Mouse (Mus musculus): Measurements from ENCODE around the gene Atg10.

Gene Atg10

DNA sequence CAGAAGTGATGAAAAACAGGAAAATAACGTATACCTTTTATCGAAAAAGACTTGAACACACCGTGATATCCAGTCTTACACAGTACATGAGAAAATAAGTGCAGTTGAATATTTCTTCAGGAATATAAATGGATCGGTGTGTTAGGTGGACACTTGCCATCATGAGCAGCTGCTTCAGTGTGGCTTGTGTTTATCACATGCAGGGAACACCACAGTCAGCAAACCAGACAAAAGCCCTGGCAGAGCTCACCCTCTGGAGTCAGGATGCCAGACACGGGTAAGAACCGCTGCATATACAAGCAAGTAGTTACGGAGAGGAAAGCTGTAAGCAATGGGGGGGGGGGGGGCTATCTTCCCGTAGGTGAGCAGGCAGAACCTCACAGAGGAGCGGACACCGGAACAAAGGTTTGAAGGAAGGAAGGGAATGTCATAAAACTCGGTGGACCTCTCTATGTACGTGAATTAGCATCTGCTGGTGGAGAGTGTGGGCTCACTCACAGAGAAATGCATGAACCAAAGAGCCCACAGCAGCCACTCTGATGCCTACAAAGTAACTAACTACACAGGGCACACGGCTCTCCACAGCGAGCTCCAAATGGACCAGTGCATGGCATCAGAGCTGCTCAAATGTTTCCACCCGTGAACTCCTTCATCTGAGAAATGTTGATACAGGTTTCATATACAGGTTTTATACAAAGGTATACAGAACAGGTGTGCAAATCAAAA, 51.8 kb downstream of the Atg10 start:
- no peak for DNase-seq

- no peak for DNase-seq
Measured at GRCm38 (mm10) chr13:91171205-91171604, 52.6 kb downstream of the Atg10 start.

DNA sequence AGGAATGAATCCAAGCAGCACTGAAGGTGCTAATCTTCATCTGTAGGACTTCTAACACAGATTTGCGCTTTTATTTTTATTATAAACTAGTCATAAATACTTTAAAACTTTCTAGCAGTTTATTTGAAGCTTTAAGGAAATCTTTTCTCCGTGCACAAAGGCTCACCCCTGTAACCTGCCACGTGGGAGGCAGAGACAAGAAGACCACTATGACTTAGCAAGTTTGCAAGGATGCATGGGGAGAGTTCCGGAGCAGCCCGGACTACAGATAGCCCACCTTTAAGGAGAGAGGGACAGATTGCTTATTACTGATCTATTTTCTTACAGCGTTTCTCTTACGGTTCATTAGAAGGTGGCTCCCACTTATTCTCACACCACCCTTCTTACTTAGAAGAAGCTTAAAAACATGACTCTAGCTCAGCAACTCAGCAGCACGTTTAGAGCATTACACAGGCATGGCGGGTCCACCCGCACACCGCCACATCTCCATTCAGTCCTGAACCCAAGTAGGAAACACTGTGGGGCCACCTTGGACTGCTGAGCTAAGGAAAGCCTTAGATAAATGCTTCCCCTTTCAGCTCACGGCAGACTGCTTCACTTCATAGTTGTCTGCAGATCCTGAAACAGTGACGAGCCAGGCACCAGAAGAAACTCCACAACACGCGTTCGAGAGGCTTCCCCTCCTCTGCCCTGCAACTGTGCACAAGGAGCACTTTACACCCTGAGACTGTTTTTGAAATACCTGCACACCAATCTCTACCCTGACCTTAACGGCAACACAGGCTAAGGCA, 54.0 kb downstream of the Atg10 start:
- no peak for DNase-seq

- DNase-seq = no peak
Measured at GRCm38 (mm10) chr13:91168486-91168885, 55.3 kb downstream of the Atg10 start.

GRCm38 (mm10) chr13:91167561-91167960, 56.2 kb downstream of the Atg10 start:
- DNase-seq = no peak

- DNase-seq = no peak
Measured at GRCm38 (mm10) chr13:91166286-91166685, 57.5 kb downstream of the Atg10 start.

DNA sequence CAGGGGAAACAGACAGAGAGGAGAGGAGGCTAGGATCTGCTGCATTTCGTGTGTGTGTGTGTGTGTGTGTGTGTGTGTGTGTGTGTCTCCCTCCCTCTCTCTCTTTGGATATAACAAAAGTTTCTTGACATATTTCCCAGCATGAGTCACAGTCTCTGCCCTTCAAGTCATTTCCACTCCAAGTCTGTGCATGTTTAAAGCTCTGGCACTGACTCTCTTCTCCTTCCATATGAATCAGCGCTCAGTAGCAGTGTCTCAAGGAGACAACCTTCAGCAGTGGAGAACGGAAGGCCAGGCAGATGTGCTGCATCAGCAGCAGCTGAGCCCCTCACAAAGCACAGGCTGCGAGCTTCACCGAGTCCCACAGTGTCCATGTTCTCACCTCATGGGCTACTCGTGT, 58.6 kb downstream of the Atg10 start:
- peak; percentile 53 for DNase-seq

GRCm38 (mm10) chr13:91163292-91163691, 60.5 kb downstream of the Atg10 start:
- no peak for DNase-seq

GRCm38 (mm10) chr13:91162452-91162851, 61.3 kb downstream of the Atg10 start:
- DNase-seq = no peak

DNA sequence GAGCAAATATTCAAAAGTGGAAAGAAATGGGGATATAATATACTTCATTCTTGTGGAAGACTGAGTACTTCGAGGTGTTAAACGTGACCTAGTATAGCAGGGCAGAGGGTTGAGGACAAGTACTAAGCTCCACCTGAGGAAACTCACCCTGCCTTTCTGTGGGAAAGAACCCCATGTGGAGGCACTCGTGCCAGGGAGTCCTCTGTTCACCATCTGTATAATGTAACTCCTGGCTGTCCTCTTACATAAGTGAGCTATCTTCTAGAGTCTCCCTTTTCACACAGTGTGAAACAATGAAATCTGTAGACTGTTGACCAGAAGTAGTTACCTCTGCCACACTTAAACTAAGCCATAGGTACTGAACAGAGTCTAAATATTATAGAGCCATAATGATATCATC, 63.2 kb downstream of the Atg10 start:
- DNase-seq = no peak

GRCm38 (mm10) chr13:91159881-91160280, 63.9 kb downstream of the Atg10 start:
- no peak for DNase-seq

GRCm38 (mm10) chr13:91157941-91158340, 65.8 kb downstream of the Atg10 start:
- no peak for DNase-seq

DNA sequence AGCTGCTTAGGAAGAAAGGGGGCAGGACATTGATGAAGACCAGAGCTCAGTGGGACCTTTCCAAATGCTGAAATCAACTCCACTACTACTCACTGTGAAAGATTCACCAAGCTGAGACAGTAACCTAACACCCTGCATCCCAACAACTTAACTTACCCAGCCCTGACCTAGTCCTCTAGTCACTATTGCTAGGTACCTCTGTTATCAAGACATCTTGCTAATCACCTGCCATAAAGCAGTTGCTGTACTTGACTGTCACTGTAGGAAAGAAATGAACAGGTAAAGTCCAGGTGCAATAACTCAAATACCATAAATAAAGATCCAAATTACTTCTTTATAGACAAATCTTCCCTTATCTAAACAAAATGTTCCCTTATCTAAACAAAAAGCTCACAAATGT, 66.3 kb downstream of the Atg10 start:
- no peak for DNase-seq

GRCm38 (mm10) chr13:91156949-91157348, 66.8 kb downstream of the Atg10 start:
- no peak for DNase-seq

DNA sequence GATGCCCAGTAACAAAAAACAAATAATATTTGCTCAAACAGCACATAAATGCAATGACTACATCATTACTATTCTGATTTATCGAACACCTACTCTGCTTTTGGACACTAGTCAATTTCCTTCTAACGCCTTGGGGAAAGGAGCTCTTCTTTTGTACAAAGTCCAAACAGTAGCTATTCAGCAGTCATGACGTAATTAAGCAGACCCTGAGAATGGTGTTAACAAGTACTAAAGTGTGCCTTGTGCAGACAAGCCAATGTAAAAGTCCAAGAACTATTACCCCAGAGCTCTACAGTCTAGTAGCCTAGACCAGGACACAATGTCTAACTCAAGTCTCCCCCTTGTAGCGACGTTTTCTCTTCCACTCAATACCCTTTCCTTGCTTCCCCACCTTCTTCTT, 67.5 kb downstream of the Atg10 start:
- DNase-seq = no peak

DNA sequence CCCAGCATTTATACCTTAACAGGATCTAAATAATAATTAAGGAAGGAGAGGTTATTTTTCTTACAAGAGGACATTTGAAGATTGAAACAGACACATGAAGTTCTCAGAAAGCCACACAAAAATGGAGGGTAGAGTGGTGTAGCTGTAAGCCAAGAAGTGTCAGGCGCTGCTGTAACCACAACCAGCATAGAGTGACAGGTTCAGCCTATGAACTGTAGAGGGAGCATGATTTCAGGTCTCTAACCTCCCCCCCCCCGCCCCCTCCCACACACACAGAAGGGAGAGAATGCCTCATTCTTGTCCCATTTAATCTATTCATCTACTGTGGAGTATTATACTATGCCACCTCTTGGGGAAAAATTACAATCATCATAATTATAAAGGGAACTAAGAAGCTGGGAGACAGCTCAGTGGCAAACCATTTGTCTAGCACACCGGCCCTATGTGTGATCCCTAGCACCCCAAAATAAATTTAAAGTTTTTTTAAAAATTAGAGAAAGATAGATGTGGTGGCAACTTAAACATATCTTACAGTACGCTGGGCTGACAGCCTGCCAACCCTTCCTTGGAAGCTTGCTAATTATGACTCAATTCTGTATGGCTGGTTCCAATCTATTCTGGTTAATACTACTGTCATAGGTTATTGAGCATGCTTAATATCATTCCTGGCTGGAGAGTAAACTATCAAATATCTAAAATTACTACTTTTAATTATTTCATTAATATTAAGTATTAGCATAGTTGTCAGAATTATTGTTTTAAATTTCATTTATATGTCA, 68.2 kb downstream of the Atg10 start:
- no peak for DNase-seq

DNA sequence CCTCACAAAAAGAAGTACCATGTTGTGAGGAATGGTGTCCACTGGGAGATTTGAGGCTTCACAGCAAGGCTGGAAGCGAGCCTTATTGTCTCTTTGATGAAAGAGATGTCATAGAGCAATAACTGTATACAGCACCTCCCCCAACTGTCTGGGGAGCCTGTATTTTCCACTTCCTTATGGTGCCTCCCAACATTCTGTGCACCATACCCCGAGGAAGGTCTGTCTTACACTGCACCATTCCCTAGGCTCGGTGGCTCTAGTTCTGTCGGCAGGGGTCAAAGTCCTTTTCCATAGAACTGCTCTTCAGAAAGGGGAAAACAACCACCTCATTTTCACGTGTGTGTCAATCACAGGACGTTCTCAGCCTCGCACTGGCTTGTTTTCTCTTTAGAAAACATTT, 69.1 kb downstream of the Atg10 start:
- no peak for DNase-seq

DNA sequence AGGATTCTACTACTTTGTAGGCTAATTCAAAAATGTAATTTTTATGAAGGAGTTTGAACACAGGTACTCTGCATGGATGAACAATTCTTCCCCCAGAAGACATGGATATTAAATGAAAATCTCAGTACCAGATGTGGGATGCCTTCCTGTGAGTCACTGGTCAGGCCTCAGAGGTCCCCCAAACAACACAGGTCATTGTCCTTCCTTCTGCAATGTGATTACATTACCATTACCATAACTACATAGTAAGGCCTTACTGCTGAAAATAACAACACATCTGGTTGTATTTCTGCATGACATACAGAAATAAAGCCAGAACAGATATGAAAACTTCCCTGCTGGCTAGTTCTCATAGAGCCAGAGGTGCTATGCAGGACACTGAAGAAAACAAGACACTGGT, 87.4 kb downstream of the Atg10 start:
- no peak for DNase-seq

DNA sequence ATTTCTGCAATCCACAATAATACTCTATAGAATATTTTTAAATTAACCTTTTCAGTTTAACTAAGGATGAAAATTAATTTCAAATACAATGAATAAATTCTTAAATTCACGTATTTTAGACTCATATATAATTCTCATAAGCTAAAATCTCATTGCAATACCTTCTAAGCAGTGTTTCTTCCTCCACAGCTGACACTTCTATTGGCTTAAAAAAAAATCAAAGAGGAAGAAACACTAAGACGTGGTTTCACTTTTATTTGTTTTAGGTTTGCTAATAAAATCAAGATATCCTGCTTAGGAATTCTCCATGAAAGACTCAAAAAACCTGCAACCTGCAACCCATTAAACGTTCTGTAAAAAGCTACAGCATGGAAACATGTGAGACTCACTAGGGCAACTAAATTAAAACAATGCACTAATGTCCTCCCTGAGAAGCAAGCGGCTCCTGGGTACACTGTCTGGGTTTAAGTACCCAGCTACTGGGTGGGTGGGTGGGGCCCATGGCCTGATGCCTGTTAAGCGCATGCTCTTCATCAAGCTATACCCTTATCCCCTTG, 90.4 kb downstream of the Atg10 start:
- DNase-seq = no peak

GRCm38 (mm10) chr13:91129071-91129470, 94.7 kb downstream of the Atg10 start:
- DNase-seq = no peak

- DNase-seq = peak; percentile 53
Measured at GRCm38 (mm10) chr13:91128581-91128980, 95.2 kb downstream of the Atg10 start.

- DNase-seq = no peak
Measured at GRCm38 (mm10) chr13:91118156-91118555, 105.6 kb downstream of the Atg10 start.

DNA sequence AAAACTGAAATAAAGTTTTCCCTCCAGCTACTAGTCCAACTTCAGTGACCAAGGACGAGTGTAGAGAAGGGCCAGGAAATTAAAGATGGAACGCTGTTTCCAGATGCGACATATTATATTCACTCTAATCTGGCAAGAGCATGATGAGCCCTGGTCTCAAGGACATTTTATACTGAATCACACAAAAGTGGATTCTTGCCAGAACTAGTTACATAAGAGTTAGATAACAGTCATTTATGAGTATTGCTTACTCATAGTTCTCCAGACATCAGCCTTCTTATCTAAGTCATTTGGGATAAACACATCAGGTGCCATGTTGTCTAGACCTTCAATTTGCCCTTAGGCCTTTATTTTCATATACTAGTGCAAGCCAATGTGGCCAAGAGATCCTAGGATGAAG, 108.9 kb downstream of the Atg10 start:
- DNase-seq = no peak
